Mouse (Mus musculus) limb, embryonic 13.5 days (tissue): ENCODE data around the gene Guca2a. TPM values are rescaled to one million over a fixed set of nuclear protein-coding genes. Genes with fewer than 3 reads are reported as not detected.
"Not testable (repeated sequence)": the region's sequence is repeated elsewhere in the genome, so short reads cannot be mapped to it uniquely, and the experiment has no call there.

Experiments used
- ATAC-seq: fragments of 200-750 bp; cut with Nextera tagmentation; 2 replicates; pipeline ENCODE4 v1.8.0; 2017; ENCODE audit warnings: low read depth, moderate number of reproducible peaks, moderate TSS enrichment; ENCODE audit not compliant: low FRiP score
- H3K27ac ChIP-seq: fragments of 300-500 bp; sonication (generic); 2 replicates; pipeline ENCODE4 v1.5.1; 2015; ENCODE audit warnings: inconsistent platforms, mild to moderate bottlenecking, moderate library complexity
- H3K27me3 ChIP-seq: fragments of 300-500 bp; sonication (generic); 2 replicates; pipeline ENCODE4 v1.6.1; 2015; ENCODE audit warnings: mild to moderate bottlenecking, inconsistent platforms
- H3K36me3 ChIP-seq: fragments of 300-500 bp; sonication (generic); 2 replicates; pipeline ENCODE4 v1.6.1; 2015; ENCODE audit warnings: inconsistent platforms, mild to moderate bottlenecking, moderate library complexity
- H3K4me1 ChIP-seq: fragments of 300-500 bp; sonication (generic); 2 replicates; pipeline ENCODE4 v1.6.1; 2015; ENCODE audit warnings: inconsistent platforms
- H3K4me2 ChIP-seq: fragments of 300-500 bp; sonication (generic); replicated peaks from 2 replicates; pipeline ENCODE4 v1.6.1; 2015; ENCODE audit warnings: inconsistent platforms, mild to moderate bottlenecking, moderate library complexity
- H3K4me3 ChIP-seq: fragments of 300-500 bp; sonication (generic); 2 replicates; pipeline ENCODE4 v1.5.1; 2015; ENCODE audit warnings: moderate library complexity, mild to moderate bottlenecking, inconsistent platforms
- H3K9ac ChIP-seq: fragments of 300-500 bp; sonication (generic); 2 replicates; pipeline ENCODE4 v1.6.1; 2015; ENCODE audit warnings: mild to moderate bottlenecking, inconsistent platforms
- H3K9me3 ChIP-seq: fragments of 300-500 bp; sonication (generic); 2 replicates; pipeline ENCODE4 v1.6.1; 2016; ENCODE audit warnings: inconsistent platforms
- WGBS: fragments of 180-500 bp; shearing (Covaris S2); methylation state at CpG from one replicate; pipeline ENCODE4 v1.1.7; 2015; 5-methylcytosine and 5-hydroxymethylcytosine counted together
- polyA plus RNA-seq: library from polyadenylated mRNA; unstranded; fragments of >200 nt; fragmentation: Nextera tagmentation; extraction: Ambion mirVana; gene quantifications from 2 replicates; pipeline ENCODE4 v1.2.1, GENCODE M21; 2015

The Guca2a gene
- polyA plus RNA-seq, 1 experiment from 2014 or later = not detected

GRCm38 (mm10) chr4:119628363-119628762 is 9.1 kb upstream of the Guca2a start:
- not testable (repeated sequence) for H3K4me3 ChIP-seq, ATAC-seq, H3K4me2 ChIP-seq, H3K4me1 ChIP-seq, H3K9ac ChIP-seq, H3K9me3 ChIP-seq, H3K27ac ChIP-seq, H3K27me3 ChIP-seq
- H3K36me3 ChIP-seq = peaks cover 60% of the 10 kb centered on the region
- 76% methylated on average over 4 of the region's 4 CpGs for WGBS

DNA sequence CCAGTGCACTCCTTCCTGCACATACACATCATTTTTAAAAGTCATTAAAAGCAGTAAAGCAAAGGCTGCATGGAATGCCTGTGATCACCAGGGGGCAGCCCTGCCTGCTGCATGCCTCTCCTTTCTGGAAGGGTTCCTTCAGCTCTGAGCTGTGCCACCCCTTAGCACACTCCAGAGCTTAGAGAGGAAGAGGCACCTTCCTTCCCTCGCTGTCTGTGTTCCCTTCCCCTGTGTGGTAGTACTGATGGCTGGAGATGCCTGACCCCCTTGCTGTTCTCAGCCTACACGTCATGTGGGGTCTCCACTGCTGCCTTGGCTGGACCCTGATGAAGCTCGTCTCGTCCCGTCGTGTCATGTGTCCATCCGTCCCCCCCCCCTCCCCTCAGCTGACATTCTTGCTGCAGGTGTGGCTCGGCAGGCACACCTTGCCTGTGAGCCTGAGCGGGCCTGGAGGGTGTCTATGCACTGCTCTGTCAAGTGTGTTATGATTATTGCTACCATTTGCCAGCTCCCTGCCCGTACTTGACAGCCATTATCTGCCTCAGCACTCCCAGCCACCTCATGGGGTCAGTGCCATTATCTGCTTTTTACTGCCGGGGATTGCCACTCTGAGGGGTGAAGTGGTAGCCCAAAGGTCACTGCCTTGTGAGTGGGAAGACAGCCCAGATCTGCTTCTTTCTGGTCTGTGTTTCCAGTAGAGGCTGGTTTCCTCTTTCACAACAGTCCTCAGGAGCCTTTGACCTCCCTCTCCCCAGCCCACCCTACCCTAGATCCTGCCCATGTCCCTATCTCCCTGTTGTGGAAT is 6.2 kb upstream of the Guca2a start:
- no peak overlapping the region for H3K9ac ChIP-seq
- peak; percentile 37; the same call in 1 of the 2 replicates for ATAC-seq
- no peak overlapping the region for H3K4me3 ChIP-seq
- H3K36me3 ChIP-seq = peaks cover 36% of the 10 kb centered on the region
- peaks cover 19% of the 10 kb centered on the region for H3K4me1 ChIP-seq
- H3K9me3 ChIP-seq = no peaks in the 10 kb centered on the region
- 52% methylated on average over 11 of the region's 11 CpGs for WGBS
- no peak overlapping the region for H3K4me2 ChIP-seq
- no peaks in the 10 kb centered on the region for H3K27me3 ChIP-seq
- H3K27ac ChIP-seq = no peak overlapping the region

DNA sequence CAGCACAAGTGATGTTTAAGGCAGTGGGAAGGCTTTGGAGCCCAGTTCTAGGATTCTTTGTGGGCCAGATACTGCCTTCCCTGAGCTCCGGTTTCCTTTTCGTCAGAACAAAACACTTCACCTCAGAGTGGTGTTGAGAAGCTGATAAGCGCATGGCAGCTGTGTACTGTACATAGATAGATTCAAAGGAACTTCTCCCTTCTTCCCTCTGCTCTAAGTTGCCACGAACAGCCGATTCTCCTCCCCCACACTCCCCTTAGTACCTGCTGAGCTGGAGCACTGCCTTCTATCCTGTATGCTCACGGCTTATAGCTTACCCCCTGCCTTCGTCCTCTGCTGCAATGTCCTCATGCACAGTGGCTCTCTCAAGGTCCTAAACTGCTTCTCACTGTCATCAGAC is 4.8 kb upstream of the Guca2a start:
- peaks cover 19% of the 10 kb centered on the region for H3K4me1 ChIP-seq
- no peaks in the 10 kb centered on the region for H3K9me3 ChIP-seq
- H3K9ac ChIP-seq = no peak overlapping the region
- H3K27me3 ChIP-seq = no peaks in the 10 kb centered on the region
- ATAC-seq = no peak
- H3K27ac ChIP-seq = no peak overlapping the region
- H3K36me3 ChIP-seq = peaks cover 27% of the 10 kb centered on the region
- H3K4me2 ChIP-seq = no peak overlapping the region
- WGBS = 71% methylated on average over 7 of the region's 7 CpGs
- H3K4me3 ChIP-seq = no peak overlapping the region

DNA sequence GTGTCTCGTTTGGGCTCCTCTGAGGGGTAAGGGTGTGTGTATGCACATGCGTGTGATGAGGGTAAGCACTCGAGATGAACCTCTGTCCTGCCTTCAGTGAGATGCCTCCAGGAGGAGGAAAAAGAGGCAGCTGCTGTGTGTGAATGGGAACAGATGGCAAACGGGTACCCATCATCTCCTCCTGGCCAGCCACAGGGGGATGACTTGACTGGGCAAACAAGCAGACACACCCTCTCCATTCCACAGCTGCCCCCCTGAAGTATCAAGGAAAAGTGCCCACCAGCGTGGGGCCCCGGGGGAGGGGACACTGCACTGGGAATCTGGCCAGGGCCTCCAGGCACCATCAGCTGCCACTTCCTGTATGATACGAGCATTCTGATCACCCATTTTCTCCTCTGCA is 4.2 kb upstream of the Guca2a start:
- Histone ChIP-seq H3K27ac (no peak overlapping the region), H3K9ac (no peak overlapping the region), H3K27me3 (no peaks in the 10 kb centered on the region), H3K4me3 (no peak overlapping the region), H3K4me2 (no peak overlapping the region), H3K36me3 (peaks cover 23% of the 10 kb centered on the region), H3K9me3 (no peaks in the 10 kb centered on the region), H3K4me1 (peaks cover 19% of the 10 kb centered on the region)
- 57% methylated on average over 7 of the region's 7 CpGs for WGBS
- no peak for ATAC-seq

GRCm38 (mm10) chr4:119633948-119634347 is 3.6 kb upstream of the Guca2a start:
- Histone ChIP-seq H3K27me3 (no peaks in the 10 kb centered on the region), H3K4me2 (no peak overlapping the region), H3K4me3 (no peak overlapping the region), H3K27ac (no peak overlapping the region), H3K9me3 (no peaks in the 10 kb centered on the region), H3K9ac (no peak overlapping the region), H3K36me3 (peaks cover 22% of the 10 kb centered on the region), H3K4me1 (peaks cover 19% of the 10 kb centered on the region)
- no peak for ATAC-seq
- 70% methylated on average over 3 of the region's 3 CpGs for WGBS

- 67% methylated on average over 6 of the region's 6 CpGs for WGBS
- H3K4me2 ChIP-seq = no peak overlapping the region
- H3K27me3 ChIP-seq = no peaks in the 10 kb centered on the region
- no peaks in the 10 kb centered on the region for H3K9me3 ChIP-seq
- no peak overlapping the region for H3K9ac ChIP-seq
- no peak for ATAC-seq
- H3K4me1 ChIP-seq = peaks cover 19% of the 10 kb centered on the region
- no peak overlapping the region for H3K27ac ChIP-seq
- H3K36me3 ChIP-seq = peaks cover 11% of the 10 kb centered on the region
- H3K4me3 ChIP-seq = no peak overlapping the region
Measured at GRCm38 (mm10) chr4:119634908-119635660, 2.4 kb upstream of the Guca2a start.

- no peaks in the 10 kb centered on the region for H3K9me3 ChIP-seq
- H3K27me3 ChIP-seq = no peaks in the 10 kb centered on the region
- H3K4me2 ChIP-seq = no peak overlapping the region
- WGBS = 80% methylated on average over 8 of the region's 8 CpGs
- no peak overlapping the region for H3K4me3 ChIP-seq
- H3K27ac ChIP-seq = no peak overlapping the region
- ATAC-seq = no peak
- peaks cover 19% of the 10 kb centered on the region for H3K4me1 ChIP-seq
- H3K36me3 ChIP-seq = 0 out of 2 replicates have a peak, but pooled peaks cover 5% of the 10 kb centered on the region
- no peak overlapping the region for H3K9ac ChIP-seq
Measured at GRCm38 (mm10) chr4:119635686-119636085, 1.8 kb upstream of the Guca2a start.

GRCm38 (mm10) chr4:119636731-119637130 is 773 bp upstream of the Guca2a start:
- H3K4me2 ChIP-seq = no peak overlapping the region
- WGBS = 79% methylated on average over 7 of the region's 7 CpGs
- ATAC-seq = no peak

DNA sequence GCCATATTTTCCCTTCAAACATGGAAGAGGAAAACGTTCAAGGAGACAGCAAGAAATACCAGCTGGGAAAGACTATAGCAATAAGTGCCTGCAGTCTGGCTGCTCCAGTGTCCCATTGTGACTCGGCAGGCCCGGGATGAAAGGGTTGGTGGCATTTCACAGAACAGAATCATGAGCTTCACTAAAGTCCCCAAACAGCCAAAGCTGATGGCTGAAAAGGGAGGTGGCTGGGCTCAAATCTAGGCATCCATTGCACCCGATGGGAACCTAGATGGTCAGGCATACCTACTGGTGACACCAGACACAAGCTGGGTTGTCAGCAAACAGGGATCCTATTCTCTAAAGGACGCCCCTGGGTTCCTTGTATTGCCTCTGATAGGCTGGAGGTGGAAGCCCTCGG is 442 bp downstream of the Guca2a start:
- no peak overlapping the region for H3K4me3 ChIP-seq
- ATAC-seq = no peak
- H3K9me3 ChIP-seq = peaks cover 3% of the 10 kb centered on the region; the same call in 1 of the 2 replicates
- WGBS = 82% methylated on average over 6 of the region's 6 CpGs
- no peak overlapping the region for H3K4me2 ChIP-seq
- peaks cover 15% of the 10 kb centered on the region for H3K4me1 ChIP-seq
- no peaks in the 10 kb centered on the region for H3K27me3 ChIP-seq
- H3K27ac ChIP-seq = no peak overlapping the region
- H3K36me3 ChIP-seq = no peaks in the 10 kb centered on the region
- H3K9ac ChIP-seq = no peak overlapping the region

More at GRCm38 (mm10) chr4:119636731-119637130, 773 bp upstream of the Guca2a start:
- Histone ChIP-seq H3K4me3 (no peak overlapping the region), H3K36me3 (0 out of 2 replicates have a peak, but pooled peaks cover 2% of the 10 kb centered on the region), H3K9me3 (no peaks in the 10 kb centered on the region), H3K9ac (no peak overlapping the region), H3K27ac (no peak overlapping the region), H3K4me1 (peaks cover 19% of the 10 kb centered on the region), H3K27me3 (no peaks in the 10 kb centered on the region)

DNA sequence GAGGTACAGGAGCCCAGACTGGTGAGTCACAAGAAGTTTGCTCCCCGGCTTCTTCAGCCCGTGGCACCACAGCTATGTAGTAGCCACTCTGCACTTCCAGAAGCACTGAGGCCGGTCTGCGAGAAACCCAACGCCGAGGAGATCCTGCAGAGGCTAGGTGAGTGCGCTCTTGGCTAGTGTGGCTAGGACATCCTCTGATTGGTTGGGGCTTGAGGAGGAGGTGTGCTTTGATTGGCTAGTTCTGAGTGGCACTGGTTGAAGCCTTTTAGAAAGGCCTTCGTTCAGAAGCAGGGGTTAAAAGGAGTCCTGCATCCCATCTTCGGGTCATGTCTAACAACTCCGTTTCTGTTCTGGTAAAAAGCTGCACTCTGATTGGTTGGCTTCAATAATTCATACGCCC is 1.2 kb downstream of the Guca2a start:
- Histone ChIP-seq H3K36me3 (no peaks in the 10 kb centered on the region), H3K27me3 (no peaks in the 10 kb centered on the region), H3K9me3 (peaks cover 3% of the 10 kb centered on the region; the same call in 1 of the 2 replicates), H3K27ac (no peak overlapping the region), H3K4me3 (no peak overlapping the region), H3K4me2 (no peak overlapping the region), H3K4me1 (peaks cover 10% of the 10 kb centered on the region), H3K9ac (no peak overlapping the region)
- no peak for ATAC-seq
- WGBS = 56% methylated on average over 11 of the region's 11 CpGs

- peaks cover 3% of the 10 kb centered on the region; the same call in 1 of the 2 replicates for H3K9me3 ChIP-seq
- ATAC-seq = no peak
- no peaks in the 10 kb centered on the region for H3K27me3 ChIP-seq
- H3K4me1 ChIP-seq = no peaks in the 10 kb centered on the region
- H3K9ac ChIP-seq = no peak overlapping the region
- H3K4me3 ChIP-seq = no peak overlapping the region
- no peaks in the 10 kb centered on the region for H3K36me3 ChIP-seq
- no peak overlapping the region for H3K27ac ChIP-seq
- no peak overlapping the region for H3K4me2 ChIP-seq
- WGBS = 90% methylated on average over 4 of the region's 4 CpGs
Measured at GRCm38 (mm10) chr4:119642666-119643065, 5.2 kb downstream of the Guca2a start.

- no peaks in the 10 kb centered on the region for H3K36me3 ChIP-seq
- H3K4me1 ChIP-seq = no peaks in the 10 kb centered on the region
- no peak overlapping the region for H3K9ac ChIP-seq
- no peak overlapping the region for H3K4me2 ChIP-seq
- WGBS = 70% methylated on average over 1 of the region's 1 CpGs
- H3K27me3 ChIP-seq = no peaks in the 10 kb centered on the region
- peaks cover 12% of the 10 kb centered on the region for H3K9me3 ChIP-seq
- H3K27ac ChIP-seq = no peak overlapping the region
- H3K4me3 ChIP-seq = no peak overlapping the region
- no peak for ATAC-seq
Measured at GRCm38 (mm10) chr4:119657011-119657410, 19.5 kb downstream of the Guca2a start.
